14 mouse cellular contexts compared by ENCODE assay signal in genomic region chr15:12579196-12579595, GRCm38 (mm10).
DNase-seq lines count a peak whose midpoint lies in the region; ATAC-seq lines count a peak whose summit lies in the region.
"Had no signal": no experiment of that assay in that cellular context is flagged by ENCODE, and none has a peak within 500 bp of the region (broad histone marks: within the 10 kb centered on the region; RNA-seq: fewer than 3 reads in every experiment).

No protein-coding gene starts in this region.

- peak; percentile 79 for ATAC-seq in CD4-positive, CD25-positive, alpha-beta regulatory T cell, adult 4 months
- peak; percentile 43 to 65; a peak in 2 of 4 replicates for ATAC-seq in hematopoietic stem cell, adult 5-6 weeks (replicated peaks in 1 of 2; ENCODE audit: insufficient read depth in 1 of 2, low FRiP score in 2 of 2, low TSS enrichment in 1 of 2, low read depth in 1 of 2, poor library complexity in 2 of 2, severe bottlenecking in 2 of 2)
- ATAC-seq in megakaryocyte progenitor cell, adult 5-6 weeks (replicated peaks; ENCODE audit: poor library complexity), result peak; percentile 41
- ATAC-seq: intestine, postnatal 0 days had no signal

- no peak for DNase-seq in thymus, postnatal 0 days (ENCODE audit: low spot score)
- no peak for DNase-seq in adrenal gland, postnatal 4 days (ENCODE audit: low spot score in 2 of 2)
- no peak for DNase-seq in thymus, postnatal 14 days
- DNase-seq in cerebellum, postnatal 14 days, result no peak
- DNase-seq: adrenal gland, postnatal 10 days; B cell, adult 2 months; cerebellum, adult 18-20 months; cerebellum, postnatal 10 days; heart, adult 2 months; heart, postnatal 14 days had no signal
